Mouse (Mus musculus) limb, embryonic 10.5 days (tissue): ENCODE results near the gene Zcwpw1. TPM values are rescaled to one million over a fixed set of nuclear protein-coding genes. Genes with fewer than 3 reads are reported as not detected.
"Not testable (repeated sequence)": the region's sequence is repeated elsewhere in the genome, so short reads cannot be mapped to it uniquely, and the experiment has no call there.

ENCODE experiments used
- DNase-seq: peaks from one replicate; pipeline ENCODE4 v3.0.0-alpha.2; 2017; ENCODE audit warnings: low spot score
- H3K27ac ChIP-seq: fragments of 300-500 bp; sonication (generic); 2 replicates; pipeline ENCODE4 v1.5.1; 2016; ENCODE audit warnings: mild to moderate bottlenecking
- H3K27me3 ChIP-seq: fragments of 300-500 bp; sonication (generic); 2 replicates; pipeline ENCODE4 v1.6.1; 2016; ENCODE audit warnings: low read depth, mild to moderate bottlenecking; ENCODE audit not compliant: poor library complexity, severe bottlenecking
- H3K36me3 ChIP-seq: fragments of 300-500 bp; sonication (generic); 2 replicates; pipeline ENCODE4 v1.6.1; 2016; ENCODE audit warnings: mild to moderate bottlenecking, moderate library complexity
- H3K4me1 ChIP-seq: fragments of 300-500 bp; sonication (generic); 2 replicates; pipeline ENCODE4 v1.6.1; 2016
- H3K4me3 ChIP-seq: fragments of 300-500 bp; sonication (generic); 2 replicates; pipeline ENCODE4 v1.5.1; 2016; ENCODE audit warnings: mild to moderate bottlenecking, moderate library complexity
- H3K9me3 ChIP-seq: fragments of 300-500 bp; sonication (generic); replicated peaks from 2 replicates; pipeline ENCODE4 v1.6.1; 2016; ENCODE audit warnings: mild to moderate bottlenecking
- WGBS: fragments of 180-500 bp; shearing (Covaris S2); methylation state at CpG from one replicate; pipeline ENCODE4 v1.1.7; 2016; 5-methylcytosine and 5-hydroxymethylcytosine counted together
- polyA plus RNA-seq: library from polyadenylated mRNA; unstranded; fragments of >200 nt; fragmentation: Nextera tagmentation; extraction: Ambion mirVana; gene quantifications from 2 replicates; pipeline ENCODE4 v1.2.1, GENCODE M21; 2016

The Zcwpw1 gene
- polyA plus RNA-seq, 1 experiment from 2014 or later, result 15.8 TPM

DNA sequence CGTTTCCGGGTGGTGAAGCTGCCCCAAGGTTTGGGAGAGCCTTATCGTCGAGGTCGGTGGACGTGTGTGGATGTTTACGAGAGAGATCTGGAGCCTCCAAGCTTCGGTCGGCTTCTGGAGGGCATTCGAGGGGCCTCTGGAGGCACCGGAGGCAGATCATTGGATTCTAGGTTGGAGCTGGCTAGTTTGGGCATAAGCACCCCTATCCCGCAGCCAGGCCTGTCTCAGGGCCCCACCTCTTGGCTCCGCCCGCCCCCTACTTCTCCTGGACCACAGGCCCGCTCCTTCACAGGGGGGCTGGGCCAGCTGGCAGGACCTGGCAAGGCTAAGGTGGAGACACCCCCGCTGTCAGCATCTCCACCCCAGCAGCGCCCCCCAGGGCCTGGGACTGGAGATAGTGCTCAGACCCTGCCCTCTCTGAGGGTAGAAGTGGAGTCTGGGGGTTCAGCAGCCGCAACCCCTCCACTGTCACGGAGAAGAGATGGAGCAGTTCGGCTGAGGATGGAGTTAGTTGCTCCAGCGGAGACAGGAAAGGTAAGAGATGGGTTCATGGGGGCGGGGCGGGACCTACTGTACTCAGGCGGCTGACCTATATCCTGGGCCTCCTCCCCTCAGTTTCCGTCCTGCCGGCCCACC, 40.2 kb upstream of the Zcwpw1 start:
- DNase-seq, result peak; percentile 54
- Histone ChIP-seq H3K36me3 (peaks cover 29% of the 10 kb centered on the region), H3K27me3 (no peaks in the 10 kb centered on the region), H3K4me1 (peaks cover 43% of the 10 kb centered on the region), H3K9me3 (no peaks in the 10 kb centered on the region), H3K4me3 (peak overlapping the region; percentile 81), H3K27ac (peak overlapping the region; percentile 88)
- 5% methylated on average over 26 of the region's 26 CpGs for WGBS

DNA sequence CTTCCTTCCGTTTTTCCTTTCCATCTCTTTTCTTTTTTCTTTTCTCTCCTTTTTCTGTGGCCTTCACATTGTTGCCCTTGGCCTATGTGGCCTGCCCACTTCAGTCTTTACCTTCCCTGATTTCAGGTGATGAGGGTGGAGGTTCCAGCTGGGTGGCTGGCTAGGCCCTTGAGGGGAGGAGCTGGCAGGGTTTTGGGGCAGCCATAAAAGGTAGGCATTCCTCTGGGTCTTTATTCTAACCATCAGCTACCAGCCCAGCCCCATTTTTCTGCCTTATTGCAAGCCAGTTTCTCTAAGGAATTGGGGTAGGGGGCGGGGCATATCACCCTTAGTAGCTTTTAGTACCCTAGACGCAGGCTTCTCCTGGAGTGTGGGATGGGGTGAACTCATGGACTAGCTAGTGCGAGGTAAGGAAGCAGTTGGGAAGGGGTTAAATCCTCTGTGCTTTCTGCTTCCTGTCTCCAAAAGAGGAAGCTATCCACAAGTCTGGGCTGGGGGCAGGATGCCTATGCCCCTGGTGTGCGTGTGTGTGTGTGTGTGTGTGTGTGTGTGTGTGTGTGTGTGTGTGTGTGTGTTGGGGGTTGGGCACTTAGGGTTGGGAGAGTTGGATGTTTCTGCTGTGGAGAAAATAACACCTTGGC, 39.3 kb upstream of the Zcwpw1 start:
- Histone ChIP-seq H3K36me3 (peaks cover 36% of the 10 kb centered on the region), H3K9me3 (no peaks in the 10 kb centered on the region), H3K27ac (peak overlapping the region; percentile 88), H3K27me3 (no peaks in the 10 kb centered on the region), H3K4me1 (peaks cover 46% of the 10 kb centered on the region), H3K4me3 (peak overlapping the region; percentile 81)
- 32% methylated on average over 5 of the region's 5 CpGs for WGBS
- peak; percentile 46 for DNase-seq

DNA sequence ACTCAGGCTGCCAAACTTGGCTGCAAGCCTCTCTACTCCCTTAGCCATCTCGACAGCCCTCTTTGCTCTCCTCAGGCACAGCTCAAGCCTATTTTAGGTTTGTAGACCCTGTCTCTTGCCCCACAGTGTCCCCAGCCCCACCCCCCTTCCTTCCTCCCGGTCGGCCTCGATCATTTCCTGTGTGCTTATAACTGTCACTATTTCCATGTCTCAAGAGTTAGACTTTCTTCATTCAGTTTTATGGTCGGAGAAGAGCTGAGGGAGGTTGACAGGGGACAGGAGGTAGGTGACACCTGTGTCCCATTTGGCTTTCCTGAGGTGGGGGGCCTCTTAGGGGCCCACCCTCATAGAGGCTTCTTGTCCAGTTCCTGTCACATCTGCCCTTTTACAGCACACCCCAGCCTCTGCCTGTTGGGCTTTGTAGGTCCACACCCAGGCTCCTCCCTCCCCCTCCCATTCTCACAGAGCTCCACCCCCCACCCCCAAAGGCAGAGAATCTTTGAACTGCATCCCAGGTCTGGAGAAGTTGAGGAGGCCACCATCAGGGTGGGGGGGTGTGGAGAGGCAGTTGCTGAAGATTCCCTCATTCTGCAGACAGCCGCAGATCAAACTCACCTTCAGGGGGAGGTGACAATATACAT, 38.3 kb upstream of the Zcwpw1 start:
- peak overlapping the region; percentile 63 for H3K27ac ChIP-seq
- no peaks in the 10 kb centered on the region for H3K27me3 ChIP-seq
- peaks cover 47% of the 10 kb centered on the region for H3K36me3 ChIP-seq
- 59% methylated on average over 6 of the region's 6 CpGs for WGBS
- peaks cover 46% of the 10 kb centered on the region for H3K4me1 ChIP-seq
- peak overlapping the region; percentile 81; the same call in 1 of the 2 replicates for H3K4me3 ChIP-seq
- no peak for DNase-seq
- H3K9me3 ChIP-seq, result no peaks in the 10 kb centered on the region

DNA sequence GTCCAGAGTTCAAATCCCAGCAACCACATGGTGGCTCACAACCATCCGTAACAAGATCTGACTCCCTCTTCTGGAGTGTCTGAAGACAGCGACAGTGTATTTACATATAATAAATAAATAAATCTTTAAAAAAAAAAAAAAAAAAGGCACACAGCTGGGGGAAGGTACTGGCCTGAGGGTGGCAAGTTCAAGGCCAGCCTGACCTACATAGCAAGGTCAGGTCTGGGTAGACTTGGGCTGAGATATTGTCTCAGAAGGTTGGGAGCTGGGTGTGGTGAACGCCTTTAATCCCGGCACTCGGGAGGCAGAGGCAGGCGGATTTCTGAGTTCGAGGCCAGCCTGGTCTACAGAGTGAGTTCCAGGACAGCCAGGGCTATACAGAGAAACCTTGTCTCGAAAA, 37.4 kb upstream of the Zcwpw1 start:
- H3K4me3 ChIP-seq, H3K9me3 ChIP-seq, H3K27me3 ChIP-seq, DNase-seq, H3K27ac ChIP-seq: not testable (repeated sequence)
- Histone ChIP-seq H3K36me3 (peaks cover 50% of the 10 kb centered on the region), H3K4me1 (peaks cover 45% of the 10 kb centered on the region)
- WGBS, result 92% methylated on average over 8 of the region's 8 CpGs

DNA sequence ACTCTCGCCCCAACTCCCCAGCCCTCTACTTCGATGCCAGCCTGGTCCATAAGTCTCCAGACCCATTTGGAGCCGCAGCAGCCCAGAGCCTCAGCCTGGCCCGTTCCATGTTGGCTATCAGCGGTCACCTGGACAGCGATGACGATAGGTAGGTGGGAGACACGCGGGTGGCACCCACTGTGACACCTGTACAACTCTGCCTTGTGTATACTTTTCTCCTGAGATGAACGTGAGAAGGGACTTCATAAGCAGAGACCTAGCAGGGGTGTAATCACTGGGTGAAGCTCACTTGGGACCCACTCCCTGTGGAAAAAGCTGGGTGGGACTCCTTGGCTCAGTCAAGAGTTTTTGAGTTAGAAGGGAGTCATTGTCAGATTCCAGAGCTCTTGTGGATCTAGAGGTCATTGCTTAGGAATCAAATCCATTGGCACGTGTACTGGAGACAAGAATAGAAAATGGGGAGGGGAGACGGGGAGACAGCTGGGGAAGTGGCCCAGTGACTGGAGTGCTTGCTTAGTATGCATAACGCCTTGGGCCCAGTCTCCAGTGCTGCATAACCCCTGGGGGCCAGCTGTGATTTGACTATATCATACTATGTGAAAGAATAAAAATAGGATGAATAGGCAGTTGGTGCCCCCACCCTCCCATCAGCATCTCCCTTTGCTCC, 36.2 kb upstream of the Zcwpw1 start:
- Histone ChIP-seq H3K27me3 (no peaks in the 10 kb centered on the region), H3K9me3 (no peaks in the 10 kb centered on the region), H3K36me3 (peaks cover 62% of the 10 kb centered on the region), H3K4me3 (no peak overlapping the region), H3K4me1 (peaks cover 36% of the 10 kb centered on the region), H3K27ac (no peak overlapping the region)
- 93% methylated on average over 13 of the region's 13 CpGs for WGBS
- DNase-seq, result no peak

DNA sequence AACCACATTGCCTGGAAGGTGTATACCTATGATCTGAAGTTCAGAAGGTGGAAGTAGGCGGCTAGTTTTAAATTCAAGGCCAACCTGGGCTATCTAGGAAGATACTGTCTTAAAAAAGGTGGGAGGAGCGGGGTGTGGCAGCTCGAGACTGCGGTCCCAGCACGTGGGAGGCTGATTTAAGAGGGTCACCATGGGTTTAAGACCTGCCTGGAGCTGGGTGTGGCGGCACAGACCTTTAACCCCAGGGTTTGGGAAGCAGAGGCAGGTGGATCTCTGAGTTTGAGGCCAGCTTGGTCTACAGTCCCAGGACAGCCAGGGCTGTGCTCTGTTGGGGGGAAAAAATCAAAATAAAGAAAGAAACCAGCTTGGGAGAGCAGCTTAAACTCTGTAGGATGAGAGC, 35.6 kb upstream of the Zcwpw1 start:
- Histone ChIP-seq H3K36me3 (peaks cover 68% of the 10 kb centered on the region), H3K27ac (no peak overlapping the region), H3K4me1 (peaks cover 30% of the 10 kb centered on the region), H3K27me3 (no peaks in the 10 kb centered on the region), H3K9me3 (no peaks in the 10 kb centered on the region), H3K4me3 (no peak overlapping the region)
- no peak for DNase-seq
- WGBS, result 88% methylated on average over 6 of the region's 6 CpGs

DNA sequence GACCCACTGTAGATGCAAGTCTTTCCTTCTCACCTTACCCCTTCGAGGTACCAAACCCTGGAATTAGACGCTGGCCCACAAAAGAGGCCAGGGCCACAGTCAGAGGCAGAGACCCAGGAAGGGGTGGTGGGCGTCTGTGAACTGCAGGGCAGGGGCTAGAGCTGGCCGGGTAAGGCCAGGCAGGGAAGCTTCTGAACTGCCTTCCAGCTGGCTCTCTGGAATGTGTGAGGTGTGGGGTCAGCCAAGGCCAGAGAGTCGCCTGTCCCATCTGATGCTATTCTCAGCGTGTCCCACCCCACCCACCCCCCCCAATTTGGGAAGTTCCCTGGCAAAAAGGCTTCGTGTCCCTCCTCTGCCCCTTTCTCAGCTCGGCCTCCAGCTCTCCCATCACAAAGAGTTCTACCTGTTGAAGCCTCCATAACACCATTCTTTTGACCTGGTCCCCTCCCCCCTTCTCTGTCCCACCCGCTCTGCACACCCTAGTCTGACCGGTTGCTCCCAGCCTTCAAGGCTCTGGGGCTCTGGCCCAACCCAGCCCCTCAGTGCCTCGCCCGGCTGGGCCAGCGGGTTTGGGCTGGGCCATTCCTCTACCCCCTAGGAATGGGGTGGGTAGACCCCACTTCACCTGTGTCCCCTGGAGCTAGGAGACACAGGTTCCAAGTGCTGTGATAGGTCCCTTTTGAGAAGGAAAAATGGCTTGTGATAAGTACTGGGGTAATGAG, 34.3 kb upstream of the Zcwpw1 start:
- H3K27me3 ChIP-seq, result no peaks in the 10 kb centered on the region
- no peak overlapping the region for H3K4me3 ChIP-seq
- peaks cover 17% of the 10 kb centered on the region for H3K4me1 ChIP-seq
- peaks cover 75% of the 10 kb centered on the region for H3K36me3 ChIP-seq
- 76% methylated on average over 13 of the region's 13 CpGs for WGBS
- no peak overlapping the region for H3K27ac ChIP-seq
- DNase-seq, result no peak
- H3K9me3 ChIP-seq, result no peaks in the 10 kb centered on the region

DNA sequence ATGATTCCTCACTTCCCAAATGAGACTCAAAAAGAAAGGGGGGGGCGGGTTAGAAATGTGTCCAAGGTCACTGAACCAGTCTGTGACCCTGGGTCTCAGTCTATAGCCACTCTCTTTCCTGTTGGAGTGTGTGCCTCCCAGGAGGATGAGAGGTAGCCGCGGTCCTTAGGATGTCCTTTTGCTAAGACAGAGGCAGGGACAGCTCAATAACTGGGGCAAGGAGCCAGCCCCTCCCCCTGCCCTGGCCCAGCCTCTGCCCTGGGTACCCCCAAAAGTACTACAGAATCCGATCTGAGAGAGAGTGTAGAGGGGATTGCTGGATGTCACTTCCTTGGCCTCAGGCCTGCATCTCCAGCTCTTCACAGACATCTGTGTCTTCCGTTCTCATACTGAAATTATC, 32.2 kb upstream of the Zcwpw1 start:
- no peaks in the 10 kb centered on the region for H3K9me3 ChIP-seq
- DNase-seq, result no peak
- H3K4me3 ChIP-seq, result no peak overlapping the region
- no peak overlapping the region for H3K27ac ChIP-seq
- no peaks in the 10 kb centered on the region for H3K27me3 ChIP-seq
- H3K36me3 ChIP-seq, result peaks cover 86% of the 10 kb centered on the region
- 87% methylated on average over 5 of the region's 5 CpGs for WGBS
- H3K4me1 ChIP-seq, result peaks cover 7% of the 10 kb centered on the region

DNA sequence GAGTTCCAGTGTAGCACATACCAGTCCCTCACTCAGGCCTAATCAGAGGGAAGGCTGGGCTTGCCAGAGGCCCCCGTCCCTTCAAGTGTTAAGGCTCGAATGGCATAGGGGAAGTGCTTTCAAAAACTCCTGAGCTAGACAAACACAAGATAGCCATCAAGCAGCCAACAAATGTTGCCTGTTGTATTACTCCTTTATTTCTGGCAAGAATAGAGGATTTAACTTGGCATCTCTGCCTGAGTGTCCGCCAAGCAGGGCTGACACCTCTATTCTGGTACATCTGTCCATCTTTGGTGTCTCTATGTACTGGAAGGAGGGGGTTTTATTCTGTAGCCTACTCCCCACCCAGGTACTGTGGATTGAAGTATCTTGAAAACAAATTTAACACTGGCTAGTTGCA, 31.5 kb upstream of the Zcwpw1 start:
- H3K36me3 ChIP-seq, result peaks cover 80% of the 10 kb centered on the region
- DNase-seq, result no peak
- H3K4me1 ChIP-seq, result peaks cover 7% of the 10 kb centered on the region
- H3K27me3 ChIP-seq, result no peaks in the 10 kb centered on the region
- H3K9me3 ChIP-seq, result no peaks in the 10 kb centered on the region
- H3K4me3 ChIP-seq, result no peak overlapping the region
- 87% methylated on average over 3 of the region's 3 CpGs for WGBS
- H3K27ac ChIP-seq, result no peak overlapping the region

DNA sequence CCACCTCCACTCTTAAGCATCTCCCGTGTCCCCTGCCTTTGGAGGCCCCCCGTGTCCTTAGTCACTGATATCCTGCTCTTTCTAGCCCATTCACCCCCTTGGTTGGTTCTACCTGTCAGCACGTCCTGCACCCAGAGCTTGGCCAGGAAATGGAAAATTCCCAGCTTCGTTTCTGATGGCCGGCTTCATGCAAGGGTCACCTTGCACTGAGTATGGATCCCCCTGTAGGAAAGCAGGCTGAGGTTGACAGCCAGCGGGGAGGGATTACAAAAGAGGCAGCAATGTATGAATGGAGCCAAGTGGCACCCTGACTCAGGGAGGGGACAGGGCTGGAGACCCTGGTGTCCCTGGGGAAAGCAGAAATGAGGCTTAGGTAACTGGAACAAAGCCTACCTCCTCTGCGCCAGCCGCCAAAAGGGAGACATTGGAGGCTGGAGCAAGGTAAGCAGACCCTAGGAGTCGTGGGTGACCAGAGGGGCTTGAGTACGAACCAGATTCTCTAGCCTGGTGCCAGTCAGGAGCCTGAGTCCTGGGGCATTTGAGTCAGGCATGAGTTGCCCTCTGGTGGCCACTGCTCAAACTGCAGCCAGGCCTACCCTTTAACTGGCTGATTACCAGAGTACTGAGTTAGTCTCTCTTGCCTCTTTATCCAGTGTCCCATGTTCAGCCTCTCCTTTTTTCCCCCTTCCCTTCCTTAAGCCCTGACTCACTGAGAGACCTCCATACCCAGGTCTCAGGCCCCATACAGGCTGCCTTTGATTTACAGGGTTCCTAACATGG, 30.5 kb upstream of the Zcwpw1 start:
- Histone ChIP-seq H3K27me3 (no peaks in the 10 kb centered on the region), H3K27ac (peak overlapping the region; percentile 26; the same call in 1 of the 2 replicates), H3K9me3 (no peaks in the 10 kb centered on the region), H3K36me3 (peaks cover 70% of the 10 kb centered on the region), H3K4me3 (no peak overlapping the region), H3K4me1 (peaks cover 7% of the 10 kb centered on the region)
- WGBS, result 54% methylated on average over 10 of the region's 10 CpGs
- peak; percentile 92 for DNase-seq

DNA sequence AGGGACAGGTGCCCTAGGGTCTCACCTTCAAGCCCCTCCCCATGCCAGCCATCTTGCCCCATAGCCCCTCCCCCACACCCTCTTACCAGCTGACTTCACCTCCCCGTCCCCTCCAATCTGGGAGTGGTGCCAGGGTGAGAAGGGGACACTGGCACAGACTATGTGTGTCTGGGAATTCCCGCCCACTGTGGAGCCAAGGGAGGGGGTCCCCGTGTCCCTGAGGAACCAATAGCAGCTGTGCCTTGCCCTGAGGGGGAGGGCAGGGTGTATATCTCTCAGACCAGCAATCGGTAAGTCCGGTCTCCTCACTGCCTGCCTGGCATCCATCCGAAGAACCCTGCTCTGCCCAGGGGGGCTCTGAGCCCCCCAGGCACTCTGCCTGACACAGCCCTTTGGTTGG, 29.7 kb upstream of the Zcwpw1 start:
- H3K9me3 ChIP-seq, result no peaks in the 10 kb centered on the region
- DNase-seq, result no peak
- peaks cover 7% of the 10 kb centered on the region for H3K4me1 ChIP-seq
- WGBS, result 86% methylated on average over 6 of the region's 6 CpGs
- H3K27ac ChIP-seq, result no peak overlapping the region
- H3K27me3 ChIP-seq, result no peaks in the 10 kb centered on the region
- H3K36me3 ChIP-seq, result peaks cover 62% of the 10 kb centered on the region
- no peak overlapping the region for H3K4me3 ChIP-seq
